Comparison of ENCODE assay signal across 11 mouse cellular contexts in genomic region chr2:144274741-144275140, GRCm38 (mm10). TPM values are rescaled to one million over a fixed set of nuclear protein-coding genes. Genes with fewer than 3 reads are reported as not detected.
DNase-seq lines count a peak whose midpoint lies in the region.
"Had no signal": no experiment of that assay in that cellular context is flagged by ENCODE, and none has a peak within 500 bp of the region (broad histone marks: within the 10 kb centered on the region; RNA-seq: fewer than 3 reads in every experiment).

No protein-coding gene starts in this region.

- no peak overlapping the region for H3K4me3 ChIP-seq in heart, embryonic 10.5 days
- no peak overlapping the region for H3K4me3 ChIP-seq in limb, embryonic 10.5 days
- H3K4me3 ChIP-seq: forebrain, embryonic 13.5 days had no signal

- intact Hi-C loops in heart, postnatal 36 days (cut with DNase I): loop anchor here (5.0 kb wide), 3 partner anchors 262 to 412 kb away; partner anchors contain the start of genes Bfsp1 and Rrbp1
- intact Hi-C loops in left cerebral cortex, postnatal 25 days (cut with DNase I): no loop called here

- WGBS in heart, embryonic 10.5 days: 40% methylated on average over 8 of the region's 8 CpGs
- WGBS in limb, embryonic 10.5 days: 60% methylated on average over 8 of the region's 8 CpGs

- H3K27ac ChIP-seq in heart, embryonic 10.5 days: peak overlapping the region; percentile 56
- 0 out of 2 replicates have a peak overlapping the region, but pooled peaks have one; percentile 36 for H3K27ac ChIP-seq in limb, embryonic 10.5 days
- H3K27ac ChIP-seq: forebrain, embryonic 13.5 days had no signal

- peaks cover 20% of the 10 kb centered on the region for H3K4me1 ChIP-seq in heart, embryonic 10.5 days
- peaks cover 10% of the 10 kb centered on the region for H3K4me1 ChIP-seq in limb, embryonic 10.5 days

- H3K9me3 ChIP-seq in heart, embryonic 10.5 days: no peaks in the 10 kb centered on the region
- H3K9me3 ChIP-seq in limb, embryonic 10.5 days (replicated peaks): no peaks in the 10 kb centered on the region
- H3K9me3 ChIP-seq: forebrain, embryonic 13.5 days had no signal

- H3K27me3 ChIP-seq in heart, embryonic 10.5 days (ENCODE audit: insufficient read depth, poor library complexity, severe bottlenecking): no peaks in the 10 kb centered on the region
- no peaks in the 10 kb centered on the region for H3K27me3 ChIP-seq in limb, embryonic 10.5 days (ENCODE audit: low read depth, poor library complexity, severe bottlenecking)
- H3K27me3 ChIP-seq: forebrain, embryonic 13.5 days had no signal

- H3K36me3 ChIP-seq in heart, embryonic 10.5 days: peaks cover 32% of the 10 kb centered on the region
- H3K36me3 ChIP-seq in limb, embryonic 10.5 days: peaks cover 40% of the 10 kb centered on the region

- no peak for DNase-seq in heart, embryonic 10.5 days (ENCODE audit: low spot score)
- DNase-seq in heart, postnatal 36 days: no peak
- DNase-seq in ovary, adult 18-20 months (ENCODE audit: low spot score): peak; percentile 35
- no peak for DNase-seq in ovary, postnatal 10 days (ENCODE audit: low spot score)
- DNase-seq in limb, embryonic 10.5 days (ENCODE audit: low spot score): no peak
- peak; percentile 19 for DNase-seq in thymus, postnatal 14 days
- no peak for DNase-seq in gastrocnemius, adult 8-10 months (ENCODE audit: low spot score in 2 of 2)
- DNase-seq in left cerebral cortex, postnatal 25 days (ENCODE audit: low spot score in 2 of 2): no peak
- DNase-seq: kidney, postnatal 25 days; retina, postnatal 1 day had no signal

RNA-seq across cellular contexts. Expression of gene Snx5, which starts 4.0 kb away (rescaled TPM):
- 119 and 128 TPM in 2 replicates for polyA plus RNA-seq in heart, embryonic 10.5 days (2016; fragmentation: Nextera tagmentation; extraction: Ambion mirVana)
- total RNA-seq in heart, postnatal 36 days (2021): 10 to 100 TPM; 54.1 to 57.4 TPM
- 140 and 144 TPM in 2 replicates for polyA plus RNA-seq in limb, embryonic 10.5 days (2016; fragmentation: Nextera tagmentation; extraction: Ambion mirVana)
- total RNA-seq in gastrocnemius, adult 8-10 months (2022): 10 to 100 TPM; 57.8 to 66.5 (median 58.9) TPM
- 10 to 100 TPM; 77.5 to 81.3 TPM for total RNA-seq in left cerebral cortex, postnatal 25 days (2021)

RNA-seq across cellular contexts. Expression of gene Mgme1, which starts 4.3 kb away (rescaled TPM):
- 24.7 TPM in 2 replicates for polyA plus RNA-seq in heart, embryonic 10.5 days (2016; fragmentation: Nextera tagmentation; extraction: Ambion mirVana)
- total RNA-seq in heart, postnatal 36 days (2021): 10 to 100 TPM; 12.4 to 14.4 TPM
- polyA plus RNA-seq in limb, embryonic 10.5 days (2016; fragmentation: Nextera tagmentation; extraction: Ambion mirVana): 25.6 and 25.7 TPM in 2 replicates
- total RNA-seq in gastrocnemius, adult 8-10 months (2022): 10 to 100 TPM; 11.8 to 13.8 (median 13.1) TPM
- 1 to 10 TPM; 5.2 to 5.7 TPM for total RNA-seq in left cerebral cortex, postnatal 25 days (2021)

RNA-seq across cellular contexts. Expression of gene Ovol2, which starts 57.2 kb away (rescaled TPM):
- polyA plus RNA-seq in heart, embryonic 10.5 days (2016; fragmentation: Nextera tagmentation; extraction: Ambion mirVana): 0.60 TPM in 1 of 2 replicates, not detected in the other
- total RNA-seq in heart, postnatal 36 days (2021): not detected
- polyA plus RNA-seq in limb, embryonic 10.5 days (2016; fragmentation: Nextera tagmentation; extraction: Ambion mirVana): 0.41 and 0.97 TPM in 2 replicates
- total RNA-seq in gastrocnemius, adult 8-10 months (2022): not detected
- total RNA-seq in left cerebral cortex, postnatal 25 days (2021): 1 to 10 TPM; 6.8 to 8.6 TPM
- polyA plus RNA-seq: forebrain, embryonic 13.5 days had no signal

Comparison
In these comparisons a context has a peak if more than half of its experiments do, and no peak if none do; other contexts are left out.
1. DNase-seq: peak in ovary, adult 18-20 months (single experiment) and thymus, postnatal 14 days (single experiment); none in heart, embryonic 10.5 days (single experiment), heart, postnatal 36 days (0 of 2), ovary, postnatal 10 days (single experiment), limb, embryonic 10.5 days (single experiment), gastrocnemius, adult 8-10 months (0 of 2) and left cerebral cortex, postnatal 25 days (0 of 2).
2. RNA of gene Ovol2, which starts 57.2 kb away (total RNA-seq): 6.8 to 8.6 TPM in left cerebral cortex, postnatal 25 days; not detected in heart, postnatal 36 days and not detected in gastrocnemius, adult 8-10 months; every median in the first group is over 4 times any median in the second.